Comparison of ENCODE assay signal across 13 mouse cellular contexts in genomic region chr2:77542605-77543004, GRCm38 (mm10).
A peak's percentile ranks its signal among the peaks of the same experiment; 100 is the strongest.
DNase-seq lines count a peak whose midpoint lies in the region; ATAC-seq and TF ChIP-seq lines count a peak whose summit lies in the region.
"Had no signal": no experiment of that assay in that cellular context is flagged by ENCODE, and none has a peak within 500 bp of the region (broad histone marks: within the 10 kb centered on the region; RNA-seq: fewer than 3 reads in every experiment).

No protein-coding gene starts in this region.

- TF ChIP-seq CTCF in liver, adult 2 months (IDR thresholded peaks at IDR 0.05; ENCODE audit: low read depth, low read length): no peak

- no peaks in the 10 kb centered on the region for H3K36me3 ChIP-seq in lung, embryonic 15.5 days
- H3K36me3 ChIP-seq in intestine, embryonic 16.5 days (ENCODE audit: control insufficient read depth, insufficient read depth, low read length): no peaks in the 10 kb centered on the region
- H3K36me3 ChIP-seq in liver, adult 2 months (ENCODE audit: control insufficient read depth, insufficient read depth, low read length): no peaks in the 10 kb centered on the region
- H3K36me3 ChIP-seq: hindbrain, embryonic 15.5 days; limb, embryonic 13.5 days; midbrain, embryonic 10.5 days had no signal

- 39% methylated on average over 2 of the region's 2 CpGs for WGBS in lung, embryonic 15.5 days
- WGBS in intestine, embryonic 16.5 days: 38% methylated on average over 2 of the region's 2 CpGs
- WGBS in liver, adult 2 months: 9% methylated on average over 2 of the region's 2 CpGs

- no peaks in the 10 kb centered on the region for H3K27me3 ChIP-seq in lung, embryonic 15.5 days
- no peaks in the 10 kb centered on the region for H3K27me3 ChIP-seq in intestine, embryonic 16.5 days (replicated peaks; ENCODE audit: control insufficient read depth, insufficient read depth, low read length)
- H3K27me3 ChIP-seq in liver, adult 2 months (ENCODE audit: control insufficient read depth, insufficient read depth, low read length): no peaks in the 10 kb centered on the region
- H3K27me3 ChIP-seq: hindbrain, embryonic 15.5 days; limb, embryonic 13.5 days had no signal

- H3K4me2 ChIP-seq in lung, embryonic 15.5 days: no peak overlapping the region
- H3K4me2 ChIP-seq in intestine, embryonic 16.5 days (ENCODE audit: low read depth, low read length): no peak overlapping the region
- H3K4me2 ChIP-seq: hindbrain, embryonic 15.5 days; limb, embryonic 13.5 days had no signal

- peak overlapping the region; percentile 60 for H3K27ac ChIP-seq in lung, embryonic 15.5 days
- peak overlapping the region; percentile 54; the same call in 1 of the 2 replicates for H3K27ac ChIP-seq in intestine, embryonic 16.5 days (ENCODE audit: low read length)
- peak overlapping the region; percentile 88 for H3K27ac ChIP-seq in liver, adult 2 months (replicated peaks; ENCODE audit: insufficient read depth, low read depth, low read length)
- H3K27ac ChIP-seq: hindbrain, embryonic 15.5 days; limb, embryonic 13.5 days; midbrain, embryonic 10.5 days had no signal

- TF ChIP-seq POLR2A in liver, adult 2 months (IDR thresholded peaks at IDR 0.05; ENCODE audit: extremely low read depth, insufficient read depth, low read length): no peak

- H3K4me1 ChIP-seq in lung, embryonic 15.5 days: peaks cover 7% of the 10 kb centered on the region; the same call in 1 of the 2 replicates
- H3K4me1 ChIP-seq in intestine, embryonic 16.5 days (ENCODE audit: control insufficient read depth, insufficient read depth, low read length): peaks cover 6% of the 10 kb centered on the region; the same call in 1 of the 2 replicates
- peaks cover 12% of the 10 kb centered on the region for H3K4me1 ChIP-seq in liver, adult 2 months (ENCODE audit: control insufficient read depth, insufficient read depth, low read length)
- H3K4me1 ChIP-seq: hindbrain, embryonic 15.5 days; midbrain, embryonic 10.5 days had no signal

- H3K79me2 ChIP-seq in liver, adult 2 months (ENCODE audit: control insufficient read depth, insufficient read depth, low read length): no peaks in the 10 kb centered on the region

- ATAC-seq in lung, embryonic 15.5 days (ENCODE audit: borderline replicate concordance, extremely low read depth, low FRiP score, low TSS enrichment): peak; percentile 35; the same call in 1 of the 2 replicates
- peak; percentile 91 for ATAC-seq in intestine, embryonic 16.5 days

- H3K9me3 ChIP-seq in lung, embryonic 15.5 days: no peaks in the 10 kb centered on the region
- H3K9me3 ChIP-seq in intestine, embryonic 16.5 days (ENCODE audit: control insufficient read depth, low read length): no peaks in the 10 kb centered on the region
- H3K9me3 ChIP-seq: hindbrain, embryonic 15.5 days; limb, embryonic 13.5 days; midbrain, embryonic 10.5 days had no signal

- H3K4me3 ChIP-seq in lung, embryonic 15.5 days: no peak overlapping the region
- no peak overlapping the region for H3K4me3 ChIP-seq in intestine, embryonic 16.5 days (ENCODE audit: low read length)
- H3K4me3 ChIP-seq in liver, adult 2 months (ENCODE audit: insufficient read depth, low read depth, low read length): no peak overlapping the region
- H3K4me3 ChIP-seq: erythroblast, embryonic 14.5 days; hindbrain, embryonic 15.5 days; limb, embryonic 13.5 days; midbrain, embryonic 10.5 days had no signal

- DNase-seq in lung, postnatal 4 days: no peak
- DNase-seq in liver, adult 2 months (ENCODE audit: extremely low read depth, low read depth, low spot score): peak; percentile 89
- no peak for DNase-seq in cerebellum, postnatal 10 days
- no peak for DNase-seq in spleen, postnatal 36 days (ENCODE audit: low spot score in 2 of 2)
- DNase-seq in cerebellum, adult 18-20 months: no peak
- DNase-seq: cerebellum, postnatal 14 days; layer of hippocampus, postnatal 36 days had no signal

- H3K9ac ChIP-seq in lung, embryonic 15.5 days: no peak overlapping the region
- H3K9ac ChIP-seq in intestine, embryonic 16.5 days (ENCODE audit: low read depth, low read length): no peak overlapping the region
- no peak overlapping the region for H3K9ac ChIP-seq in liver, adult 2 months (ENCODE audit: low read depth, low read length)
- H3K9ac ChIP-seq: hindbrain, embryonic 15.5 days; limb, embryonic 13.5 days had no signal
